Mouse (Mus musculus): ENCODE measurements around the gene Fhl2. TPM values are rescaled to one million over a fixed set of nuclear protein-coding genes. Genes with fewer than 3 reads are reported as not detected.

Fhl2 gene
- polyA plus RNA-seq (2015; fragmentation: Nextera tagmentation; extraction: Ambion mirVana), result 22.4 and 23.2 TPM in 2 replicates

- no peaks in the 10 kb centered on the region for H3K4me1 ChIP-seq (replicated peaks)
- ATAC-seq (ENCODE audit: low read depth), result no peak
- no peak within 1 kb of the TSS for H3K27ac ChIP-seq (replicated peaks)
- H3K27me3 ChIP-seq, result no peaks in the 10 kb centered on the region
- H3K9ac ChIP-seq, result no peak within 1 kb of the TSS
- no peak within 1 kb of the TSS for H3K4me2 ChIP-seq
- 79% methylated on average over 5 of the region's 5 CpGs for WGBS
- H3K36me3 ChIP-seq, result no peaks in the 10 kb centered on the region
- no peaks in the 10 kb centered on the region for H3K9me3 ChIP-seq
- H3K4me3 ChIP-seq, result no peak within 1 kb of the TSS
Measured at GRCm38 (mm10) chr1:43196661-43197241, at the start of gene Fhl2. TSS of gene Fhl2 (minus strand) at chr1:43196984.

DNA sequence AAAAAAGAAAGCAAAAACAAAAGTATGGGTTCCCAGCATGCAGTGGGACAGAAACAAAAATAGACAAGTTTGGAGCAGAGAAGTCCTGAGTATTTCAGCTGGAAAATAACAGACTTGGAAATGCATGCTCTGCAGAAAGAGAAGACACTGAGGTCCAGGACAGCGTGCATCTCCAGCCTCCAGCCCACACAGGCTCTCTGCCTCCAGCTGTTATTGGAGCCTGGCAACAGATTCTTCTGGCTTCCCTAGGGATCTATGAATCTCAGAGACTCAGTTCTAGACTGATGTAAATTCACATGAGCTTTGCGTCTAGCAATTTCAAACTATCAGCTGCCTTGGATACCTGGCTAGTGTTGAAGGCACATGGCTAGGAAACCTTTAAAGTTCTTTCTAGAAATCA is 48.2 kb upstream of the Fhl2 start:
- no peak for ATAC-seq (ENCODE audit: low read depth)
- 66% methylated on average over 2 of the region's 2 CpGs for WGBS
- H3K9ac ChIP-seq, result no peak overlapping the region
- no peaks in the 10 kb centered on the region for H3K36me3 ChIP-seq
- H3K27me3 ChIP-seq, result no peaks in the 10 kb centered on the region
- no peak overlapping the region for H3K4me3 ChIP-seq
- H3K9me3 ChIP-seq, result no peaks in the 10 kb centered on the region
- H3K27ac ChIP-seq (replicated peaks), result no peak overlapping the region
- no peaks in the 10 kb centered on the region for H3K4me1 ChIP-seq (replicated peaks)
- H3K4me2 ChIP-seq, result no peak overlapping the region

DNA sequence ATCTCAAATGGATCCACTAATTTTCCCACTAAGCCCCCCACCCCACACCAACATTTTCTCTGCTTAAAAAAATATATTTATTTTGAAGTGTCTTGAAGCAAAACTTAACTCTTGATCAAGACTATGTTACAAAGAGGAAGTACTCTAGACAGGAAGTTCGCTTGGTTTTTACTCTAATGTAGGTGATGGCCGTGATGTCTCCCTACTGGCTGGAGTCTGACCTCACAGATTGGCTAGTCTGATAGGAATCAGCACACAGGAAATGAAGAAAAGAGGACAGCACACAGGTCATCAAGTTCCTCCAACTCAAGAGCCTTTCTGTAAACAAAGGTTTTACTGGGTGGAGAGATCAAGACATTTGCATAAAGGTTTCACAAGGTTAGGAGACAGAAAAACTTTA is 44.4 kb upstream of the Fhl2 start:
- ATAC-seq (ENCODE audit: low read depth), result no peak

DNA sequence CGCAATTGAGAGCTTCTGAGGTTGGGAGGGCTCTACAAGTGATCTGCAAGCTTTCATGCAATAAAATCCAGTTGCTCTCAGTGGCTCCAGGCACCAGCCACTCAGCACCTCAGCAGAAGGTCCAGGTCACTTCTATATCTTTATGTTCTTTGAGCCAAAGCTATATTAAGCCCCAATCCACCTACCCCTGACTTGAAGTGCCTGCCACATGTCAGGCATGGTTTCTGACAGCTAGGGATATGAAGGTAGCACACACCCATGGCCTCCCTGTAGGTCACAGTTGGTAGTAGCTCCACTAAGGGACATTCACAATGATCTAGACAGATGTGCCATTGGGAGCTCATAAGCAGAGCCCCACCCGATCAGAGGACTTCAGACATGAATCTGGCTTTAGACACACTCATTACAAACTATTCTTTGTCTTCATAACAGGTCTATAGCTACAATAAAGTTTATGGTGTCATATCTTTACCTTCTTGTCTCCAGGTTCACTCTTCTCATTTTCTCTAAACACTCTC is 43.1 kb upstream of the Fhl2 start:
- Histone ChIP-seq H3K4me3 (no peak overlapping the region), H3K4me2 (no peak overlapping the region), H3K36me3 (no peaks in the 10 kb centered on the region), H3K27ac (replicated peaks) (no peak overlapping the region), H3K4me1 (replicated peaks) (no peaks in the 10 kb centered on the region), H3K27me3 (no peaks in the 10 kb centered on the region), H3K9me3 (no peaks in the 10 kb centered on the region), H3K9ac (no peak overlapping the region)
- ATAC-seq (ENCODE audit: low read depth), result no peak
- 88% methylated on average over 2 of the region's 2 CpGs for WGBS

More for the DNA sequence above, 44.4 kb upstream of the Fhl2 start:
- H3K4me1 ChIP-seq (replicated peaks), result no peaks in the 10 kb centered on the region
- H3K27me3 ChIP-seq, result no peaks in the 10 kb centered on the region
- H3K4me3 ChIP-seq, result no peak overlapping the region
- H3K36me3 ChIP-seq, result no peaks in the 10 kb centered on the region
- no peak overlapping the region for H3K9ac ChIP-seq
- H3K4me2 ChIP-seq, result no peak overlapping the region
- WGBS, result 87% methylated on average over 2 of the region's 2 CpGs
- no peak overlapping the region for H3K27ac ChIP-seq (replicated peaks)
- H3K9me3 ChIP-seq, result no peaks in the 10 kb centered on the region

- Histone ChIP-seq H3K4me1 (replicated peaks) (no peaks in the 10 kb centered on the region), H3K4me3 (no peak overlapping the region), H3K9ac (no peak overlapping the region), H3K9me3 (no peaks in the 10 kb centered on the region), H3K4me2 (no peak overlapping the region), H3K27me3 (no peaks in the 10 kb centered on the region), H3K27ac (replicated peaks) (no peak overlapping the region), H3K36me3 (no peaks in the 10 kb centered on the region)
- ATAC-seq (ENCODE audit: low read depth), result no peak
- WGBS, result 75% methylated on average over 2 of the region's 2 CpGs
Measured at GRCm38 (mm10) chr1:43238471-43238870, 41.7 kb upstream of the Fhl2 start.

GRCm38 (mm10) chr1:43237360-43238235 is 40.8 kb upstream of the Fhl2 start:
- no peak overlapping the region for H3K9ac ChIP-seq

GRCm38 (mm10) chr1:43225531-43226151 is 28.9 kb upstream of the Fhl2 start:
- Histone ChIP-seq H3K4me3 (no peak overlapping the region), H3K9me3 (no peaks in the 10 kb centered on the region), H3K27me3 (no peaks in the 10 kb centered on the region), H3K4me1 (replicated peaks) (no peaks in the 10 kb centered on the region), H3K36me3 (no peaks in the 10 kb centered on the region), H3K4me2 (no peak overlapping the region), H3K27ac (replicated peaks) (no peak overlapping the region), H3K9ac (no peak overlapping the region)
- 77% methylated on average over 8 of the region's 8 CpGs for WGBS
- no peak for ATAC-seq (ENCODE audit: low read depth)

More at GRCm38 (mm10) chr1:43237360-43238235, 40.8 kb upstream of the Fhl2 start:
- no peak overlapping the region for H3K27ac ChIP-seq (replicated peaks)
- H3K27me3 ChIP-seq, result no peaks in the 10 kb centered on the region
- H3K4me1 ChIP-seq (replicated peaks), result no peaks in the 10 kb centered on the region
- no peaks in the 10 kb centered on the region for H3K36me3 ChIP-seq
- H3K4me3 ChIP-seq, result no peak overlapping the region
- no peaks in the 10 kb centered on the region for H3K9me3 ChIP-seq
- H3K4me2 ChIP-seq, result no peak overlapping the region
- no peak for ATAC-seq (ENCODE audit: low read depth)
- 83% methylated on average over 3 of the region's 3 CpGs for WGBS

DNA sequence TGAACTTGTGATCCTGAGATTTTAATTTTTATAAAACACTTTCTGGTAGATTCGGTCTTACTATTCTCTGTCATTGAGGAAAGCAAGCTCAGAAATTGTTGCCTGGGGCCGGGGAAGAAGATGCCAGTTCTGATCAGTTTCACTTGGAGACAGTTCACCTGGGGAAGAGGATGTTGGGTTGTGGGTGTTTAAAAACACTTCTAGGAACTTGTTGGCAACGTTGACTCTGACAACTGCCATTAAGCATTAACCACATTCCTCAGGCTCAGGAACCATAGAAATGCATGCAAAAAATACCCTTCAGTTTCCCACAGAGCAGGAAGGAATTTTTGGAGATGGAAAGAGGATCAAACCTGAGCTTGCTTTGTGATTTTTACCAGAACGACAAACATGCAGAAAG is 28.2 kb upstream of the Fhl2 start:
- WGBS, result 83% methylated on average over 4 of the region's 4 CpGs
- H3K9ac ChIP-seq, result no peak overlapping the region
- no peaks in the 10 kb centered on the region for H3K36me3 ChIP-seq
- H3K27ac ChIP-seq (replicated peaks), result no peak overlapping the region
- no peaks in the 10 kb centered on the region for H3K27me3 ChIP-seq
- no peak for ATAC-seq (ENCODE audit: low read depth)
- H3K4me2 ChIP-seq, result no peak overlapping the region
- no peak overlapping the region for H3K4me3 ChIP-seq
- no peaks in the 10 kb centered on the region for H3K9me3 ChIP-seq
- H3K4me1 ChIP-seq (replicated peaks), result no peaks in the 10 kb centered on the region

- Histone ChIP-seq H3K4me1 (replicated peaks) (no peaks in the 10 kb centered on the region), H3K9me3 (no peaks in the 10 kb centered on the region), H3K36me3 (no peaks in the 10 kb centered on the region), H3K27me3 (no peaks in the 10 kb centered on the region), H3K4me2 (no peak overlapping the region), H3K27ac (replicated peaks) (no peak overlapping the region), H3K9ac (no peak overlapping the region), H3K4me3 (no peak overlapping the region)
- WGBS, result 69% methylated on average over 2 of the region's 2 CpGs
- no peak for ATAC-seq (ENCODE audit: low read depth)
Measured at GRCm38 (mm10) chr1:43224171-43224570, 27.4 kb upstream of the Fhl2 start.

- Histone ChIP-seq H3K9ac (no peak overlapping the region), H3K4me2 (no peak overlapping the region), H3K4me1 (replicated peaks) (no peaks in the 10 kb centered on the region), H3K36me3 (no peaks in the 10 kb centered on the region), H3K27me3 (no peaks in the 10 kb centered on the region), H3K4me3 (no peak overlapping the region), H3K27ac (replicated peaks) (no peak overlapping the region), H3K9me3 (no peaks in the 10 kb centered on the region)
- ATAC-seq (ENCODE audit: low read depth), result no peak
- 94% methylated on average over 5 of the region's 5 CpGs for WGBS
Measured at GRCm38 (mm10) chr1:43223097-43223496, 26.3 kb upstream of the Fhl2 start.

GRCm38 (mm10) chr1:43218016-43218680 is 21.4 kb upstream of the Fhl2 start:
- 85% methylated on average over 3 of the region's 3 CpGs for WGBS
- no peaks in the 10 kb centered on the region for H3K36me3 ChIP-seq
- no peaks in the 10 kb centered on the region for H3K4me1 ChIP-seq (replicated peaks)
- no peak overlapping the region for H3K4me2 ChIP-seq
- ATAC-seq (ENCODE audit: low read depth), result no peak
- H3K27ac ChIP-seq (replicated peaks), result no peak overlapping the region
- no peak overlapping the region for H3K4me3 ChIP-seq
- no peaks in the 10 kb centered on the region for H3K27me3 ChIP-seq
- no peaks in the 10 kb centered on the region for H3K9me3 ChIP-seq
- H3K9ac ChIP-seq, result no peak overlapping the region

GRCm38 (mm10) chr1:43215601-43216000 is 18.8 kb upstream of the Fhl2 start:
- H3K9me3 ChIP-seq, result no peaks in the 10 kb centered on the region
- H3K4me3 ChIP-seq, result no peak overlapping the region
- H3K27me3 ChIP-seq, result no peaks in the 10 kb centered on the region
- 77% methylated on average over 3 of the region's 3 CpGs for WGBS
- ATAC-seq (ENCODE audit: low read depth), result no peak
- H3K36me3 ChIP-seq, result no peaks in the 10 kb centered on the region
- no peak overlapping the region for H3K27ac ChIP-seq (replicated peaks)
- H3K4me2 ChIP-seq, result no peak overlapping the region
- H3K4me1 ChIP-seq (replicated peaks), result no peaks in the 10 kb centered on the region
- no peak overlapping the region for H3K9ac ChIP-seq

Measured in neural tube, embryonic 13.5 days (tissue).